Mouse (Mus musculus): ENCODE measurements around the gene Tia1.

GRCm38 (mm10) chr6:86395021-86395420 lies 9.0 kb upstream of the Tia1 start:
- no peak for TF ChIP-seq GATA1 (IDR thresholded peaks at IDR 0.05; ENCODE audit: borderline replicate concordance, low read length)
- TF ChIP-seq FLI1 (IDR thresholded peaks at IDR 0.05; ENCODE audit: low read length) = no peak
